Mouse (Mus musculus) ES-Bruce4 (cell line): ENCODE results near the gene Denr.

Experiments used
- CTCF ChIP-seq: IDR thresholded peaks from one replicate; pipeline ENCODE4 v1.8.1; 2011; ENCODE audit warnings: low read depth, low read length
- EP300 ChIP-seq: IDR thresholded peaks from 2 replicates; pipeline ENCODE4 v1.6.1; 2011; ENCODE audit warnings: low read depth, low read length; ENCODE audit not compliant: insufficient read depth
- POLR2A ChIP-seq: IDR thresholded peaks from one replicate; pipeline ENCODE4 v1.8.1; 2011; ENCODE audit warnings: low read length; ENCODE audit not compliant: insufficient read depth

DNA sequence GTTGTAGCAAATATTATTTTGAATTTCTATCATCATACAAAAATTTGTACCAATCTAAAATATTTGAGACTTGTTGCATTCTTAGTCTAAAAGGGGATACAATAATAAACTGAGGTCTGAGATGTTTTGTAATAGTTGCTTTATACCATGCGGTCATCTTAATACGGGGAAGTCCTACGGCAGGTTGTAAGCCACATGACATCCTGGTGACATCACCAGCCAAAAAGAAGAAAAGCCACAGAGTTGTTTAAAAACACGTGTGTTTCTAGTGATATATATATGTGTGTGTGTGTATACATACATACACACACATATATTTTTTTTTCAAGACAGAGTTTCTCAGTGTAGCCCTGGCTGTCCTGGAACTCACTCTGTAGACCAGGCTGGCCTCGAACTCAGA is 13.5 kb upstream of the Denr start:
- TF ChIP-seq POLR2A (no peak), CTCF (no peak), EP300 (no peak)
